Mouse (Mus musculus) brown adipose tissue, adult 24 weeks (tissue): ENCODE measurements at regions not wholly inside any gene's neighbourhood (a gene's known extent, or its start where the extent isn't known, plus 50 kb on each side); places are given as distances from the start of the nearest gene placed in this dataset.

ENCODE experiments used
- H3K27ac ChIP-seq: fragments of 200-500 bp; replicated peaks from 2 replicates; pipeline ENCODE4 v1.5.1; 2012; ENCODE audit warnings: low read depth, mild to moderate bottlenecking, low read length
- H3K4me1 ChIP-seq: fragments of 200-500 bp; 2 replicates; pipeline ENCODE4 v1.6.1; 2012; ENCODE audit warnings: low read length, mixed read lengths; ENCODE audit not compliant: control insufficient read depth, insufficient read depth, insufficient read length
- H3K4me3 ChIP-seq: fragments of 200-500 bp; 2 replicates; pipeline ENCODE4 v1.5.1; 2012; ENCODE audit warnings: low read depth, mild to moderate bottlenecking, low read length, moderate library complexity; ENCODE audit not compliant: insufficient read depth

- H3K4me1 ChIP-seq: no peaks in the 10 kb centered on the region
- 0 out of 2 replicates have a peak overlapping the region, but pooled peaks have one; percentile 22 for H3K4me3 ChIP-seq
- no peak overlapping the region for H3K27ac ChIP-seq
Measured at GRCm38 (mm10) chr8:23314275-23315123, 903.3 kb downstream of the Mrps31 start.

DNA sequence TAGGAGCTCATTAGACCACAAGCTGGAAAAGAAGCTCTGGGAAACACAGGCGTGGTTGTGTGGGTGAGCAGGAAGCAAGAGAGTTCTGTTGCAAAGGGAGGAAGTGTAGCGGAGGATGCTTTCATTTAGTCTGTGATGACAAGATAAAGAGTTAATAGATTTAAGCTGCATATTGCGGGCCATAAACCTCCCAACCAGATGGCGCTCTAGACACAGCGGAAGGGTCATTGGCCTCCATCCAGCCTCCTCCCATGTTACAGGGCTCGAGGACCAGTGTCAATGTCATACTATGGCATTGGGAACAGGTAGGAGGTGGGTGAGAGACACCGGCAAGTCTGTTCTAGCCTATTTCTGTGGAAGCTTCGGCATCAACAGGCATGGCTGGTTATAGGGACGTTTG lies 908.4 kb downstream of the Mrps31 start:
- Histone ChIP-seq H3K27ac (no peak overlapping the region), H3K4me1 (no peaks in the 10 kb centered on the region), H3K4me3 (no peak overlapping the region)

- Histone ChIP-seq H3K4me3 (no peak overlapping the region), H3K27ac (no peak overlapping the region), H3K4me1 (no peaks in the 10 kb centered on the region)
Measured at GRCm38 (mm10) chr8:23321166-23321565, 910.0 kb downstream of the Mrps31 start.

DNA sequence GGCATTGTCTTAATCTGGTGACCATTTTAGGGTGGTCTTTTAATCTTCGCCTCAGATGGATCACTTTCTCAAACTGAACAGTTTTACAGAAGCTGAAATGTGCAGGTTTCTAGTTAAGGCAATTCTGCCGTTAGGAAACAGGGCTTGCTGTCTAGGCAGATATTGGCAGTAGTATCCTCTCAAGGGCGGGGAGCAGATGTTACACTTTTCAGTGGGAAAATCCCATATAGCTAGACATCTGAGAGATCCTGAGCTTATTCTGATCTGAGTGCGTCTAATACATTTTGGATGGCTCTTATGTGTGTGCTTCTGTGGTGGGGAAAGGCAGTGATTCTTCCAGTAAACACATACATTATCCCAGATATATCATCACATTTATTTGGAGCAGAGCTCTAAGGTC lies 916.1 kb downstream of the Mrps31 start:
- Histone ChIP-seq H3K4me3 (no peak overlapping the region), H3K4me1 (no peaks in the 10 kb centered on the region), H3K27ac (no peak overlapping the region)

DNA sequence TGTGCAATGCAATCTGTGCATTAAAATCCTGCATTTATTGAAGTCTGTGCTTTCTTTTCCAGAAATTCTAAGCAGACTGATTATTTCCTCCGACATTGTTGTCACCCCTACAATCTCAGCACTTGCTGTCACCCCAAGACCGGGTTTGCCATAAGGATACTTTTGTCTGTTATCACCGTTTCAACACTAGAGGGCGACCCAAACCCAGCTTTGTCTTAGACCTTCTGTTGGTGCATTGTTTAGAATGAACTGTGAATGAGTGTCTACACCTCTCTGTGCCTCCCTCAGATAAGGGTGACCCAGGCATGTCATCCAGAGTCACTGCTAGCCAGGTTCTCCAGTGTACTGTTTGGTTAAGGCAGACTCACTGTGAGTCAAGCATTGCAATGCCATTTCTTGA lies 933.0 kb downstream of the Mrps31 start:
- Histone ChIP-seq H3K4me1 (no peaks in the 10 kb centered on the region), H3K27ac (no peak overlapping the region), H3K4me3 (no peak overlapping the region)

- Histone ChIP-seq H3K4me1 (no peaks in the 10 kb centered on the region), H3K4me3 (no peak overlapping the region), H3K27ac (no peak overlapping the region)
Measured at GRCm38 (mm10) chr8:23351367-23351930, 940.3 kb downstream of the Mrps31 start.

DNA sequence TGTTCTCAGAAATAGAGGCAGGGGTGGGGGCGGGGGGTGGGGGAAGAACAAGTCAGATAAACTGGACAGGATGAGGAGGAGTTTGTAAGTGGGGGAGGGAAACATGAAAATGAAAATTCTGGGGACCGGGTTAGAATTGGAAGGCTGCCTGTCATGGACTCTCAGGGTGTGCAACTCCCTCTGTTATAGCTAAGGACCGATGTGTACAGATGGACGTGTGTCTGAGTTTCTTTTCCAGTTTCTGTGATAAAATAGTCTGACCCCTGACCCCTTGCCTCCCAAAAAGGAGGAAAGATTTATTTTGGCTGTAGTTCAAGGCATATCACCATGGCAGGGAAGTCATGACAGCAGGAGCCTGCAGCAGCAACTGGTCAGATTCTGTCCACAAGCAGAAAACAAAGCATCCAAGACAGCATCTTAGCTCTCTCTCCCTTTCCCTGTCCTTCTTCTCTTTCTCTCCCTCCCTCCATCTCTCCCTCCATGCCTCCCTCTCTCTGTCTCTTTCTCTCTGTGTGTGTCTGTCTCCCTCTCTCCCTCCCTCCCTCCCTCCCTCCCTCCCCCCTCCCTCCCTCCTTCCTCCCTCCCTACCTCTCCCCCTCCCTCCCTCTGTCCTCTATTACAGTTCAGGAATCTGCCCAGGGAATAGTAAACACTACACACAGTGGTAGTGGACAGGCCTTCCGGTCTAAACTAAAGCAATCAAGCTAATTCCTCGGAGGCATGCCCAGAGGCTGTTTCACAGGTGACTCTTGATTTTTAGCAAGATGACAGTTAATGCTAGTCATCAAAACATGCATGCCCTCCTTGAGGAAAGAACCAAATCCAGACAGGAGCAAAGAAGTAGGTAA lies 941.3 kb downstream of the Mrps31 start:
- no peak overlapping the region for H3K4me3 ChIP-seq
- H3K27ac ChIP-seq: no peak overlapping the region

DNA sequence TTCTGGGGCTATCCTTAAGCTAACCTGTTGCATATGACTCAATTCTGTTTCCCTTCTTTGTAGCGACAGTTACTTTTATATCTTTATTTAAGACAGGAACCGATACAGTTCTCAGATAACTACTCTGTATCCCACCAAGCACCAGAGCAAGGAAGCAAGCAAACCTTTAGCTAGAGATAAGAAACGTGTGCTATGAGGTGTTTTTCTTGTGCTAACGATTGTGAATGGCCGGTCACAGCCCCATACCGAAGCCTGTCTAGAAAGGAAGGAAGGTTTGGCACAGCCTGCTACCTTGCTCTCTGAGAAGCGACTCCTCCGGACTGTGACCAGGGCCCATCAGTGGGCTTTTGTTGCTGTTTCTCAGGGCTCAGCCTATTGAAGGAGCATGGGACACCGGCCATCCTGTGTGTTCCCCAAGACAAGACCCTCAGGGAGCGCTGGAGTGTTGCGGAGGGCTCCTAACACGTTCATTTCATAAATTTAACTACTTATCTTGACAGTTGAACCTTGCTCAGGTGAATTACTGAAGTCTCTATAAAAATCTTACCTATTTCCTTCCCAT lies 949.0 kb downstream of the Mrps31 start:
- H3K4me1 ChIP-seq: no peaks in the 10 kb centered on the region
- H3K4me3 ChIP-seq: no peak overlapping the region
- no peak overlapping the region for H3K27ac ChIP-seq

More for the DNA sequence above, 941.3 kb downstream of the Mrps31 start:
- H3K4me1 ChIP-seq: no peaks in the 10 kb centered on the region

DNA sequence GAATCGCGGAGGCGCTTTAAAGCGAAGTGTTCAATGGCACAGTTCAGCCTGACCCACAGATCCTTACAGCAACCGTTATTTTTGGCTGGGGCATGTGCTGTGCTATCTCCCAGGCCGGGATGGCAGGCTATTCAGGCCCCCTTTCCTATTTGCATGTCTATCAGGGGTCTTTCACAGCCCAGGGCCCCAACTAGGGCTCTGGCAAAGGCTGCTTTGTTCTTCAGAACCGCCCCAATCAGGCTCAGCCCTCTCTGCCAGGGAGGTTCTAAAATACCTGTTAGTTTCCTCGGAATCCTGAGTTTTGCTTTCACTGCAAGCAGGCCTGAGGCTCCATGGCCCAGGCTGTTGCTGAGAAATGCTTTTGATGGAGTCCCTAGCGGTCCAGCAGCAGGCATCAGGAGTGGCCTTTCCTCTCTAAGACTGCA lies 949.7 kb downstream of the Mrps31 start:
- no peak overlapping the region for H3K27ac ChIP-seq
- H3K4me1 ChIP-seq: no peaks in the 10 kb centered on the region

More for the DNA sequence above, 949.7 kb downstream of the Mrps31 start:
- H3K4me3 ChIP-seq: no peak overlapping the region
